Mouse (Mus musculus) kidney, adult 9 months (tissue): ENCODE measurements around the gene Mios.
A peak's percentile ranks its signal among the peaks of the same experiment; 100 is the strongest.

Source experiments
- DNase-seq: peaks from one replicate; pipeline ENCODE4 v3.0.0; 2022

Gene Mios

GRCm38 (mm10) chr6:8209047-8209865, at the start of gene Mios:
Gene Mios, plus strand, starts transcription at chr6:8209222.
- peak; percentile 90 for DNase-seq

- no peak for DNase-seq
Observed at GRCm38 (mm10) chr6:8160001-8160400, 49.0 kb upstream of the Mios start.

GRCm38 (mm10) chr6:8164741-8165140, 44.3 kb upstream of the Mios start:
- no peak for DNase-seq

- no peak for DNase-seq
Observed at GRCm38 (mm10) chr6:8172101-8172500, 36.9 kb upstream of the Mios start.

DNA sequence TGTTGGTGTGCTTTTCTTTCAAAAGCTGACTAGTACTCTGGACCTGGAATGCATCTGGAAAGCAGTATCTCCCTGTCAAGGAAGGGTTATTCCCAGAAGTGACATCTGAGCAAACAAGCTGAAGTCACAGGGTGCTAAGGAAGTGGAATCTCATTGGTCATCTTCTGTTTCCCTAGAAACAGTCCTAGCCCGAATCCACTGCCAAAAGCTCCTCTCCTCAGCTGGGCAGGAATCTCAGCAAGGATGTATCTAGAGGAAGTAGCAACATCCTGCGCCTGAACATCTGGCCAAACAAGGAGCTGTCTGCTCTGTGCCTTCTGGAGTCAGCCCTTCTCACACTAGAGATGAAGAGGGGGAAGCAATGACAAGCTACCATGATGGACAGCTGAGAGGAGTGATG, 35.0 kb upstream of the Mios start:
- DNase-seq = peak; percentile 0

- DNase-seq = no peak
Observed at GRCm38 (mm10) chr6:8175346-8175745, 33.7 kb upstream of the Mios start.

DNA sequence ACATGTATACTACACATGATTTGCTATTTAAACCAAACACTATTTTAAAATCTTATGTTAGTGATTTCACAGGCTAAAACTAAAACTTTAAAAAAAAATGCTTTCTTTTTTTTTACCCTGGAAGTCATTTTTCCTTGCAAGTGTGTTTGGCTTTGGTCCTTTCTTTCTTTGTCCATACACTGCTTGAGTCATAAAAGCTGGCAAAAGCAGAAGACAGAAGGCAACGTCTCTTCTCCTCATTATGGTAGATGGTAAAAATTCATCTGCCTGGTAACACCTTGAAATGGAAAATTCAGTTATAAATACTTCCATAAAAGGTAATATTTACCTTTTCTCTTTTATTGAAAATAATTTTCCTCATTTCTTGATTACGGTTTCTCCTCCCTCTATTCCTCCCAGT, 32.9 kb upstream of the Mios start:
- DNase-seq = no peak

DNA sequence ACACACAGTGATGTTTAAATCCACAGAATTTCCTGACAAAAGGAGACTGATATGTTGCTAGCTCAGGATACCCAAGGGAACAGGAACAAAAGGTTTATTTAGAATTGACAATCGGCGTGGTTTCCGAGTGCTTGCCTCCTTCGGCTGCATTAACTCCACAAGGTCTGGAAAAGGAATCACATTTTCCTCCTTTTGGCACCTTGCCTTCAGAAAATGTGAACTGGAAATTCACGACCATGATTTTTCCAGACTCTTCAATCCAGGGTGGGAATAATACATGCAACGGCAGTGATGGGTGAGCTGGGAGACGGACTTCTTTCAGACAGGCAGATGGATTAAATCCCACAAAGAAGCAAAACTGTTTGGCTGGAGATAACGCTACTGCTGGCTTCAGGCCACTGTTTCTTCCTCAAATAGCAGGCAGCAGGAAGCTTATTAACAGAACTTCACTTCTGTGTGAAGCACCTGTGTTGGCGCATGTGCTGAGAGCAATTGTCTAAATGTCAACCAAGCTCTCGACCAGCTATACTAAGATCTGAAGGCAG, 30.6 kb upstream of the Mios start:
- no peak for DNase-seq

- DNase-seq = peak; percentile 11
Observed at GRCm38 (mm10) chr6:8188599-8189233, 20.3 kb upstream of the Mios start.

GRCm38 (mm10) chr6:8189917-8190316, 19.1 kb upstream of the Mios start:
- no peak for DNase-seq

- DNase-seq = no peak
Observed at GRCm38 (mm10) chr6:8192517-8192916, 16.5 kb upstream of the Mios start, which contains the start of gene Col28a1. Gene Col28a1, minus strand, starts transcription at chr6:8192617.

DNA sequence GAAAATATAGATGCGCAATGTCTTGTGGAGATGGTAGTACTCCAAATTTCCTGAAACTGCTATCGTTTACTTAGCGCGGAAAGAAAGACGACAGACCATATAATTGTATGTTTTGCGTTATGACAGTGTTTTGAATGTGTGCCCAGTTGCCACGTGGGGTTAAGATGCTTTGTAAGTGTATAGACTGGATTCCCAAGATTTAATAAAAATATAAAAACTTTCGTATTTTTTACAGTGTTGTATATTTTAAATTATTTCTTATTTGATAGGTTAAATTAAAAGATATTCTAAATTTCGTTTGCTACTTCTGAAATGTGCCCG, 804 bp downstream of the Mios start:
- DNase-seq = no peak

GRCm38 (mm10) chr6:8210661-8211060, 1.6 kb downstream of the Mios start:
- DNase-seq = no peak

DNA sequence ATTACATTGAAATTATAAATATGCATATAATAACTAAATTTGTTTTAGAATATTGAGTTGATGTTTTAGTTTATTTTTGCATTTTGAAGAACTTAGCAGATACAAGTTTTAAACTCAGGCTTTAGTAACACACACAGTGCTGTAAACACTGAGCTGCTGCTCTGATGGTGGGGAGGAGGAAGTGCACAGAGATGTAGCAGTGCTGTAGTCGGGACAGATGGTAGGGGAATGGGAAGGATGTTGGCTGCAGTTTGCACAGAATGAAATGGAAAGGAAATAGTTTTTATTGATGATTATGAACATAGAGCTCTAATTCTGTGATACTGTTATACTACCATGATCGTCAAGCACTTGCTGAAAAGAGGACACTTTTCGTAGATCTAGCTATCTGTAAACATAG, 18.0 kb downstream of the Mios start:
- no peak for DNase-seq

- no peak for DNase-seq
Observed at GRCm38 (mm10) chr6:8228596-8228995, 19.6 kb downstream of the Mios start.

DNA sequence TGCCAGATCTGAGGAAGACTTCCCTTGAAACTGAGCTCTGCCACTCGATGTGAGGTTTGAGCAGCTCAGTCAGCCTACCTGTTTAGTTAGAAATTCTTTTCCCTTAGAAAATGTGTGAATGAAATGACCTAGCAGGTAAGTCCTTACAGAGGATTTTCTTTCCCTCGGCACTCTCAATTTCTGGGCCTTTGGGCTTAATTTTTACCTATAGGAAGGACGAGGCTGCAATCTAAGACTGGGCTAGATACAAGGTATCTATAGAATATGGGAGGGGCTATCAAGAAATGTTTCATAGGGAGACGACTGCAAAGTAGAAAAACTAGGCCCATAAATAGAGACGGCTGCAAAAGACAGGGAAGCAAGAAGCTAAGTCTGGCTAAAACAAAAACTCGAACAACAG, 49.3 kb downstream of the Mios start:
- peak; percentile 14 for DNase-seq

DNA sequence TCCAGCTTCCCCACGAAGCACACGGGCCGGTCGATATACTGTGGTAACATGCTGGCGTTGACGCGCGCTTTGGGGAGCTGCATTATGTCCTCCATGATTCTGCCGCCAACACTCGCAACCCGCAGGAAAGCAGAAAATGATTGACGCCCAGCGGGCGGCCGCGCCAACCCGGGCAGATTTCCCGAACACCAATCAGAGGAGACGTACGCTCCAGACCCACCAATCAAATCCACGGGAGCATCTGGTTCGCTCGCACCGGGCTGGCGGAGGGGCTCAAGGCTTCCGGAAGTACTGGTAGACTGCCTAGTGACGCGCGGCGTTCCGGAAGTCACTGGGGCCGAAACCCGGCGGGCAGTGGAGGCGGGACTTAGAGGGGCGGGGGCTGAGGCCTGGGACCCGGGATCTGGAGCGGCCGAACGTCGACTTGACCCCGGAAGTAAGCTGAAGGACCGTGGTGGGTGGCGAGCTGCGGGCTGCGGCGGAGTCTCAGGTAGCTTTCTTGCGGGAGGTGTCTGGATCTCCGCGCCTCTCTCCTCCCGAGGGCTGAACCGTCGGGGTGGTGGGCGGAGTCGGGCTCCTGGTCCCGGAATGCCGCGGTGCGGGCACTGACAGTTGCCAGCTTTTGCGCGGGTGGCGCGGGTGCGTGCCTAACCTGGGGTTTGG, 50.1 kb downstream of the Mios start, which contains the start of the genes Rpa3, Umad1 and Gm45062:
Gene Rpa3, minus strand, starts transcription at position 170 of the 663 bp plus-strand sequence.
Gene Umad1, plus strand, starts transcription at position 285 of the 663 bp plus-strand sequence.
Gene Gm45062, plus strand, starts transcription at position 447 of the 663 bp plus-strand sequence.
- DNase-seq = peak; percentile 99

- no peak for DNase-seq
Observed at GRCm38 (mm10) chr6:8259667-8260044, 50.6 kb downstream of the Mios start.

DNA sequence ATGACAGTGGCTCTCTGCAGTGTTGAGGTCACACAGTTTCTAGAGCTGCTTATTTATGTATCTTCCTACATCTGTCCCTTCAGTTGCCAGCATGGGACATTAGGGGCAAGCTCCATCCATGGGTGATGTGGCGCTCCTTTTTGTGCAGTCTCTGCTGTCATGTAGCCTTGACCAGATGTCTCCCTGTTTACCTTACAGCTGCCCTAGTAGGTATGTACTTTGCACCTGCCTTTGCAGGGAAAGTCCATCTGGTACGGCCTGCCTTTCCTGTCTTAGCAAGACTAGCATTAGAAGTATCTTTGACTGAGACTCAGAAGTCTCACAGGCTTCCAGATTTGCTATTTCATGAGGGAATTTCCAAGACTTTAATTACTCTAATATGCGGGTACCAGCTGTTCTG, 62.0 kb downstream of the Mios start:
- DNase-seq = no peak

- peak; percentile 56 for DNase-seq
Observed at GRCm38 (mm10) chr6:8274387-8275054, 65.5 kb downstream of the Mios start.

DNA sequence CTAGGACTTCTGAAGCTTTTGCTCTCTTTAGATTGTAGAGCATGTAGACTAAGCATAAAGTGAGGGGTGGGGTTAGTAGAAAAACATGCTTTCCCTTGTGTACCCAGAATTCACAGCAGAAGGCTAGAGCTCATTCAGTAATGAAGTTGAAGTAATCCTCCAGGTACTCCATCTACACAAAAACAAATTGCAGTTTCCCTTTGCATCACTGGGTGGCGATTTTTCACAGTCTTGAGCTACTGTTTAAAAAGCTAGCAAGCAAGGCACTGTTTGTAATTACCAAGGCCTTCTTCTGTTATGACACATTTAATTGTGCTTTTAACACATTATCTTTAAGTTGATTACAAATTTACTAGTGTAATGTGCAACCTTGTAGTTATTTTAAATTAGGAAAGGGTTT, 66.1 kb downstream of the Mios start:
- peak; percentile 81 for DNase-seq

DNA sequence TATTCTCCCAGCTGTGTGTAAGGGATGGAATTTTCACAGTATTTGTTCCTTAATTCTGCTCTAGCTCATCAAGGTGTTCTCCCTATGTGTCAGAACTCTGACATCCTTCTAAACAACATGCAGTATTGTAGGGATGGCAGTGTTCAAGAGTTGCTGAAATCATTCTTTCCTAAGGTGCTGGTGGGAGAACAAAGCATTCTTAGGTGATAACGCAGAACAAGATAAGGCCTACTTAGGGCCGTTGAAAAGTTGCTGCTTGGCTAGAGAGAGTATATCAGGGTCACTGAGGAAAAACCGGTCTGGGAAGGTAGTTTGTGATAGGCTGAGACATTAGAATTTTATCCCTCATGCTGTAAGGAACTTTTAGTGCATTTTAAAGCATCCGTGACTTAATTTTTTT, 67.4 kb downstream of the Mios start:
- DNase-seq = no peak

DNA sequence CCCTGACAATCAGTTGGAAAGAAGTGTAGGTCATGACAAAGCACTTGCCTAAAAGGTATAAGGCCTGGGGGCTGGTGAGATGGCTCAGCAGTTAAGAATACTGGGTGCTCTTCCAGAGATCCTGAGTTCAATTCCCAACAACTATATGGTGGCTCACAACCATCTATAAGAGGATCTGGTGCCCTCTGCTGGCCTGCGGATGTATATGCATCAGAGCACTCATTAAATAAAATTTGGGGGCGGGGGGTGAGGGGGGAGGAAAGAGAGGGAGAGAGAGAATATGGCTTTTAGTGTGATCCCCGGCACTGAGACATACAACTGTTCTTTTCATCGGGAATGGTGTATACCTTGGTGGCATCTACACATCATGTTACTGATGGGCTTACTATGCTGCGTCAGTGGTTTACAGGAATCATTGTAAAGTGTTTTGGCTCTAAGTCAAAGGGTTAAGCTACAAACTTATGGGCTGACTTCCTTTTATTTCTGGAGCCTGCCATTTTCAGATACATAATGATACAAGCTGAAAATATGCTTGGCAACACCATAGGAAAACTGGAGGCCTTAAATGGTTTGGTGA, 69.5 kb downstream of the Mios start:
- DNase-seq = no peak
